Mouse (Mus musculus) erythroblast, embryonic 14.5 days (primary cell): ENCODE results near the gene Pcca.

Experiments used
- GATA1 ChIP-seq: IDR thresholded peaks from 2 replicates; pipeline ENCODE4 v1.6.1; 2012; ENCODE audit warnings: low read length, inconsistent platforms, mixed read lengths
- TAL1 ChIP-seq: IDR thresholded peaks from 3 replicates; pipeline ENCODE4 v1.6.1; 2012; ENCODE audit warnings: low read length, inconsistent platforms, mixed read lengths

- TF ChIP-seq TAL1 (no peak), GATA1 (no peak)
Measured at GRCm38 (mm10) chr14:122633416-122633815, 99.3 kb downstream of the Pcca start.
